Mouse (Mus musculus) left cerebral cortex, adult 2 months (tissue): ENCODE measurements around the gene Ttc39d. TPM values are rescaled to one million over a fixed set of nuclear protein-coding genes. Genes with fewer than 3 reads are reported as not detected.

Source experiments
- DNase-seq, 2 experiments: peaks; one replicate each; pipeline ENCODE4 v3.0.0; 2021 to 2022; ENCODE audit warnings: low spot score in 2 of 2, mixed read lengths in 1 of 2; ENCODE audit errors: extremely low spot score in 1 of 2
- H3K27ac ChIP-seq: fragments of 200-600 bp; 2 replicates; pipeline ENCODE4 v1.8.1; 2022
- H3K4me3 ChIP-seq: fragments of 200-600 bp; 2 replicates; pipeline ENCODE4 v1.8.1; 2022
- CTCF ChIP-seq: fragments of 200-600 bp; IDR thresholded peaks from 2 replicates; pipeline ENCODE4 v1.8.1; 2022; ENCODE audit warnings: antibody characterized with exemption, mild to moderate bottlenecking, moderate library complexity
- intact Hi-C: fragments of 180-260 bp; cut with DNase I; formaldehyde crosslinking; loops from one replicate; pipeline ENCODE4 v1.15.1; 2025
- long read RNA-seq, 2 experiments: library from polyadenylated mRNA; stranded (forward); transcript quantifications; one replicate each; pipeline ENCODE4 v2.0.0; 2021; ENCODE audit warnings: borderline mapping rate in 2 of 2
- total RNA-seq, 2 experiments: library from RNA; stranded (reverse); gene quantifications; 2 replicates each; pipeline ENCODE4 v1.2.3; 2021

Gene Ttc39d
- under 1 TPM in 1 of 2 experiments, not detected in 1; 0.18 TPM for total RNA-seq
- long read RNA-seq, experiment 1, result 0 reads
- long read RNA-seq, experiment 2, result 0 reads

- peak; percentile 98 for DNase-seq
- no peak for TF ChIP-seq CTCF
- intact Hi-C loops, result loop anchor here (5.0 to 10.0 kb wide), 2 partner anchors 310 to 852 kb away; partner anchors contain the start of genes Atl2 and Cdc42ep3
- H3K27ac ChIP-seq, result peak within 1 kb of the TSS; percentile 99
- H3K4me3 ChIP-seq, result peak within 1 kb of the TSS; percentile 87
These were observed at the start of gene Ttc39d, which contains the start of gene Srsf7 for GRCm38 (mm10) chr17:80206671-80207581. Ttc39d (plus strand) TSS chr17:80207460. Srsf7 (minus strand) TSS chr17:80207307.

DNA sequence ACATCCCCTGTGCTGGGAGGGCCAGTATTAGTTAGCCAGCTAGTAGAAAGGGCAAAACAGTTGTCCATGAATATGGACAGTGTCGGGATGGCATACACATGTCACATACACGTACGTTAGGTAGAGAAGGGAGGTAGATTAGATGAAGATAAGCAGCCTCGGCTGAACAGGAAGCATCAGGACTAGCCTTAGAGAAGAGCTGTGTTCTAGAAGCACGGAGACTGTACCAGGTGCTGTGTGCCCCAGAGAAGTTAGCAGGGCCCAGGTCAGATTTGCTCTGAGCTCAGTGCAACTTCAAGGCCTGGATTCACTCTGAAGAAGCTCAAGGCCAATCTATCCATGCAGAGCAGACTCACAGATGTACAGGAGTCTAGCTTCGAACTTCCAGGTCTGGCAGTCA, 49.8 kb upstream of the Ttc39d start:
- H3K27ac ChIP-seq, result no peak overlapping the region
- no peak for TF ChIP-seq CTCF
- intact Hi-C loops, result no loop called here
- DNase-seq, result no peak
- H3K4me3 ChIP-seq, result no peak overlapping the region

DNA sequence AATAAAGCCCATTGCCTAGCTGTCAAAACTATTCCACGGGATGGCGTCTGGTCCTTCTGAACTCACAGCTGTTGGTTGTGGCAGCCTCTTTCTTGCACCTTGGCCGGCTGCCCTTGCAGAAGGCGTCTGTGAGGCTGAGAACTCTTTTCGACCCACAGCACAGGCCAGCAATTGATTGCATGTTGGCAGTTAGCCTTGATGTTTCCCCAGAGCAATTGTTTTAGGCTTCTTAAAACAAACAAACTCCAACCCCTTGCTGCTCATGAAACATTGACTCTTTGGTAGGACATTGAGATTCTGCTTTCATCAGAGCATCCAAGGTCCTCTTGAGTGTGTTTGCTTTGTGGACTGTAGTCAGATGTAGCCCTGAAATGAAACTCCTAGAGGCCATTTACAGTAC, 46.8 kb upstream of the Ttc39d start:
- no peak for TF ChIP-seq CTCF
- H3K4me3 ChIP-seq, result no peak overlapping the region
- H3K27ac ChIP-seq, result no peak overlapping the region
- intact Hi-C loops, result no loop called here
- peak; percentile 38 to 59 for DNase-seq

DNA sequence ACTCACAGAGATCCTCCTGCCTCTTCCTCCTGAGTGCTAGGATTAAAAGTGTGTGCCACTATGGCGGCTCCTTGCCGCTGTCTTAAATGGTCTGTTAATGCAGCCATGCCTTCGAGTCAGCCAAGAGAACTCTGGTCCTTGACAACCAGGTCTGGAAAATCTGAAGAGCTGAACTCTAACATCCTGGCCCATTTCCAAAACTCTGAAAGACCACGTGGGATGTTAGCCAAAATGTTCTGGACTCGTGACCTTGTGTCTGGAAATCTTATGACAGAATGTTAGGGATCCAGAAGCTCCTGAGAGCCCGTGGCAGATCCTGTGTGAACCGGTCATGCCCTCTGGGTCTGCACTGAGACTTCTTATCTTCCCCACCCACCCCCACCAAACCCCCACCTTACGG, 43.3 kb upstream of the Ttc39d start:
- no peak for TF ChIP-seq CTCF
- no peak for DNase-seq
- H3K27ac ChIP-seq, result no peak overlapping the region
- H3K4me3 ChIP-seq, result no peak overlapping the region
- intact Hi-C loops, result no loop called here

DNA sequence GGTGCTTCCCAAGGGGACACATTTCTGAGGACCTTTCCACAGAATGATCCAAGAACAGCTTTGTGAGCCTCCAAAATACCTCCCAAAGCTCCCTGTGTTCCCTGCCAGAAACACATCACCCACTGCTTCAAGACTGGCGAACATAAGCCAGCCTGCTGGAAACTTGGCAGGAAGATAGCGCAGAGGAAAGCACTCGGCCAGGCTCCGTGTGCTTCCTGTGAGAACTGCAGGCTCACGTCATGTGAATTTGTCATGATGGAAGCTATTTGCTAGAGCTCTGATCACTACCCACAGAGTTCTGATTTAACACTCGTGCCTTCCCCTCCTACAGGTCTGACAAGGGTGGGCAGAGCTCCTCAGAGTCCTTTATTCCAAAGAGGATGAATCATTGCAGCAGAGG, 41.5 kb upstream of the Ttc39d start:
- peak; percentile 54 to 64 for DNase-seq
- Histone ChIP-seq H3K4me3 (no peak overlapping the region), H3K27ac (peak overlapping the region; percentile 92)
- no peak; the same call in 1 of the 2 replicates for TF ChIP-seq CTCF
- intact Hi-C loops, result loop anchor here (1.0 kb wide), 1 partner anchor 81 kb away; no protein-coding TSS in a partner anchor

GRCm38 (mm10) chr17:80166346-80166745, 40.9 kb upstream of the Ttc39d start:
- Histone ChIP-seq H3K27ac (peak overlapping the region; percentile 92), H3K4me3 (no peak overlapping the region)
- TF ChIP-seq CTCF, result no peak
- DNase-seq, result no peak
- intact Hi-C loops, result no loop called here

- intact Hi-C loops, result no loop called here
- Histone ChIP-seq H3K27ac (peak overlapping the region; percentile 92), H3K4me3 (no peak overlapping the region)
- DNase-seq, result no peak
- TF ChIP-seq CTCF, result no peak
These were observed 39.8 kb upstream of the Ttc39d start for GRCm38 (mm10) chr17:80167436-80167835.

- H3K4me3 ChIP-seq, result peak overlapping the region; percentile 22; the same call in 1 of the 2 replicates
- TF ChIP-seq CTCF, result no peak
- DNase-seq, result peak; percentile 37 to 49
- peak overlapping the region; percentile 92 for H3K27ac ChIP-seq
- intact Hi-C loops, result loop anchor here (1.0 to 2.0 kb wide), 2 partner anchors 42 to 107 kb away; no protein-coding TSS in a partner anchor
These were observed 39.4 kb upstream of the Ttc39d start for GRCm38 (mm10) chr17:80167851-80168251.

- intact Hi-C loops, result loop anchor here (1.0 to 2.0 kb wide), 2 partner anchors 42 to 108 kb away; no protein-coding TSS in a partner anchor
- Histone ChIP-seq H3K4me3 (peak overlapping the region; percentile 22), H3K27ac (peak overlapping the region; percentile 92)
- TF ChIP-seq CTCF, result no peak
- DNase-seq, result peak; percentile 51 to 68
These were observed 38.7 kb upstream of the Ttc39d start for GRCm38 (mm10) chr17:80168425-80169182.

- no peak overlapping the region for H3K4me3 ChIP-seq
- no peak overlapping the region for H3K27ac ChIP-seq
- TF ChIP-seq CTCF, result no peak
- intact Hi-C loops, result loop anchor here (2.0 kb wide), 1 partner anchor 109 kb away; no protein-coding TSS in a partner anchor
- no peak for DNase-seq
These were observed 37.5 kb upstream of the Ttc39d start for GRCm38 (mm10) chr17:80169792-80170191.

DNA sequence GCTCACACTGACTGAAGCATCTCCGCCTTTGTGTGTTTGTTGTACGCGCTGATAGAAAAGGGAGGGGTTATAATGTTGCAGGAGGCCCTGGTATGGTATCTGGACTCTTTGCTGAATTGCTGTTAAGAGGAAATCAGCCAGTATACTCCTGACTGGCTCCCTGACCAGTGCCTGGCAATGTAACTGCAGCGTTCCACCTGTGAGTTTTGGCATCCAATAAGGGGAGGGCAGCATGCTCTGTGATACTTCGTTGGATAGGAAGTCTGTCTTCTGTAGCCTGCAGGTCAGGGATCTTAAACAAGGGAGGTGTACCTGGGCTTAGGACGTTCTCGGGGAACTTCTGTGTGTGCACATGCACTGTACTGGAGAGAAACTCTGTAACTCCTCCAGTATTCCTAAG, 36.3 kb upstream of the Ttc39d start:
- no peak for TF ChIP-seq CTCF
- intact Hi-C loops, result no loop called here
- no peak overlapping the region for H3K4me3 ChIP-seq
- DNase-seq, result no peak
- no peak overlapping the region for H3K27ac ChIP-seq
